Mouse (Mus musculus) heart, postnatal 14 days (tissue): ENCODE data around the gene Lonp2. TPM values are rescaled to one million over a fixed set of nuclear protein-coding genes. Genes with fewer than 3 reads are reported as not detected.

Experiments used
- DNase-seq, 2 experiments: peaks; one replicate each; pipeline ENCODE4 v3.0.0; 2021 to 2022
- intact Hi-C: fragments of 180-260 bp; cut with DNase I; formaldehyde crosslinking; loops from one replicate; pipeline ENCODE4 v1.15.1; 2025
- total RNA-seq, 2 experiments: library from RNA; stranded (reverse); gene quantifications; 2 replicates each; pipeline ENCODE4 v1.2.3; 2021

Gene Lonp2
- total RNA-seq, 2 experiments from 2014 or later = 60.2 to 62.4 TPM

DNA sequence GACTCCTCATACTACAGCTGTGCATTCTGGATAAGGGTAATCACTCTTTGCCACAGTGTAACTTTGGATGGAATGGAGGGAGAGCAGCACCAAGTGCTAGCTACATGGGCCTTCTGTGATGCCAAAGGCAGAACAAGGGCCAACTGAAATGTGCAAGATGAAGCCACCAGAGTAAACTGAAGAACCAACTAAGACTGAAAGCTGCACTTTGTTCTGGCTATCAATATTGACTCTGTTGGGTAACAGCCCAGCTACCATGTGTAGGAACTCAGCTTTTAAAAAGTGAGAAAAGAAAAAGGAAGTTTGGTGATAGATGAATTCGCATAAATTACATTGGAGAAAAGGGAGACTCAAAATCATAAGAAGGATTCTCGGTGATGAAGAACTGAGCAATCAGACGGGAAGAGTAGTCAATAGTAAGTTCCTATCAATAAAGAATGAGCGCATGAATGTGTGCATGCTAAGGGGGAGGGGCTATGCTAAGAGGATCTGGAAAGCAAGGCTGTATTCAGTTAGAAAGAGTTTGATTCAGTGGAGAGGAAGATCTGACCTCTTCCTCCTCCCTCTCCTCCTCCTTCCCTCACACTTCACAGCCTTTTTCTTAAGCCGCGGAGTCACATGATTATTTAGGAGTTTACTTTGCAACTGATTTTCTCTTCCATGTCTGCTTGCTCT is 8.6 kb upstream of the Lonp2 start:
- intact Hi-C loops = no loop called here
- DNase-seq = no peak

- no peak for DNase-seq
- intact Hi-C loops = no loop called here
Observed at GRCm38 (mm10) chr8:86617759-86618387, 6.0 kb upstream of the Lonp2 start.

GRCm38 (mm10) chr8:86623551-86623910 is 312 bp upstream of the Lonp2 start:
- intact Hi-C loops = no loop called here
- DNase-seq = no peak

DNA sequence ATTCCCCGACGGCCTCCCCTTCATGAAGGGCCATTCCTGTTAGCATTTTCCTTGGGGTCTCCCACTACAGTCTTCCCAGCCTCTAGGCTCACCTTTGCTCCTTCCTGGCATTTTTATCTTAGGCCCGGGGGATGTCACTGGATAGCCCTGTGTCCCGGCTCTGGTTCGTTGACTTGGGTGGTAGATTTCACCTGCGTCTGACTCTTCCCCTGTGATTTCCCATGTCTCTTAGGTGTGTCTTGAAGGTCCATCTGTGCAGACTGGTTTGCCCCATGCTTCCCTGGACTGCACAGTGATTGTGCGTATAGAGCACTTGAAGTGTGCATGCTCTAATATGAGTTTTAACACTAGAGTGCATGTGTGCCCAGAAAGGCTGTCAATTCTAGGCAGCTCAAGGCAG is 1.1 kb downstream of the Lonp2 start:
- intact Hi-C loops = loop anchor here (5.0 kb wide), 1 partner anchor 117 kb away; no protein-coding TSS in a partner anchor
- no peak for DNase-seq

DNA sequence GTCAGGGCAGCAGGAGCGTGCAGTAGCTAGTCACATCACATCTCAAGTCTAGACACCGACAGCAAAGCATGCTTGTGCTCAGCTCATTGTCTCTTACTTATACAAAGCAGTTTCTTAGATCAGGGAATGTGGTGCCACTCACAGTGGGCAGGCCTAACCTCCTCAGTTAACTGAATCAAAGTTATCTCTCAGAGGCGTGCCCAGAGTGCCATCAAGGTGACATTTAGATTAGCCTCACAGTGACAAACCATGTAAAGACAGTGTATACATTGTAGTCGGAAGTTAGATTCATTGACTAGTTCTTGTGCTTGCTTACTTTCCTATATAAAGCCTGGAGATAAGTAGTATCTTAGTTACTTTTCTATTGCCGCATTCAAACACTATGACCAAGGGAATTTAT is 6.4 kb downstream of the Lonp2 start:
- intact Hi-C loops = no loop called here
- no peak for DNase-seq

DNA sequence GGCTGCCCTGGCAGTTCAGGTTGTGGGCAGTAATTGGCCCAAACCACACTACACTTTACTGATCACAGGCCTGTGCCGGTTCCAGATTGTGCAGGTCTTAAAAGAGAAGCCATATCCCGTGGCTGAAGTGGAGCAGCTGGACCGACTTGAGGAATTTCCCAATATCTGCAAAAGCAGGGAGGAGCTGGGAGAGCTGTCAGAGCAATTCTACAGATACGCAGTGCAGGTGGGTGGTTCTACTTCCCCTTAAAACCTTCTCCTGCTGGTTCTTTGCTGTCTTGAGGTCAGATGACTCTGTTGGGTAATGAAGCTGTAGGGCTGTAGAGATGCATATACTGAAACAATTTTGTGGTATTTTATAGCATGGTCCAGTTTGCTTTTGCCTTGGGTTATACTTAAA is 7.6 kb downstream of the Lonp2 start:
- DNase-seq = no peak
- intact Hi-C loops = no loop called here

DNA sequence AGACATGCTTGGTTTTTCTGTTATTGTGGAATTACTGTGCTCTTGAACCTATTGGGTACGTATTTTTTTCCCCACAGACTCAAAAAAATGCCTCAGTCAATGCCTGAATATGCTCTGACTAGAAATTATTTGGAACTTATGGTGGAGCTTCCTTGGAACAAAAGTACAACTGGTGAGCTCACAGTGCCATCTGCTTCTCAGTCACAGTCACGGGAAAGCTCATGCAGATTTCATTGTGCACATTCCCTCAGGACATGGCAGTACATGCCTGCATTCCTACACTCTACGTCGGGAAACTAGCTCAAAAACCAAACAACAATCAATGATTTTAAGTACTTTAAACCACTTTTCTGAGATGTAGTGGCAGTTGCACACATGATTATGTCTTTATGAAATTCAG is 14.0 kb downstream of the Lonp2 start:
- intact Hi-C loops = no loop called here
- no peak for DNase-seq

DNA sequence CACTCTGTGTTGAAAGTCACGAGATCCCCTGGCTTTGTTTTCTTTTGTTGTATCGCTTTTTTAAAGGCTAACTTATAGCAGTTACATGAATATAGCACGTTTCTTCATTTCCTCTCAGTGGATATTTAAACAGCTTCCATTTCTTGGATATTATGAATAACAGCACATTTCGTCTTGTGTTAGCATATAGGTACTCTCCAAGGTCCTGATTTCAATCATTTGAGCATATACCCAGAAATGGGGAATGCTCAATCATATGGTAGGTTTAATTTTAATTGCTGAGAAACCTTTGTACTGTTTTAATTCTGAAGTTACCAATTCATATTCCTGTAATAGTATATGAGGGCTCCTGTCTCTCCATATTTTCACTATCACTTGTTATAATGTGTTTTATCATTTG is 15.1 kb downstream of the Lonp2 start:
- intact Hi-C loops = no loop called here
- no peak for DNase-seq

DNA sequence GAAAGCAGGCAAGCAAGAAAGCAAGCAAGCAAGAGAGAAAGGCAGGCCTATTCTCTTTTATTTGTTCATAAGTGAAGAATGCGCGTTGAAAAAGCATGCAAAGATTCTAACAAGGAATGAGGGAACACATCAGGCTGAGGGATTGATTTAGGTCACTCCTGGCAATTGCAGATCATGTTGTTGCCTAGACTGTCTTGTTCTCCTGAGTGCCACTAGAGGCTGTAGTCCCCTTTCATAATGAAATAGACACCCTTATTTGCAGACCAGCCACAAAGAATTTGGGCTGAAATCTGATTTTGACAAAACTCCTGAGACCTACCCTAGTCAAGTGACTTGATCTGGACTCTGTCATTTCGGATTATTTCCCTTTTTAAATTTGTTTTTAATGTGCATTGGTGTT is 18.8 kb downstream of the Lonp2 start:
- DNase-seq = no peak
- intact Hi-C loops = loop anchor here (2.0 kb wide), 1 partner anchor 260 kb away; no protein-coding TSS in a partner anchor

GRCm38 (mm10) chr8:86644661-86645060 is 20.8 kb downstream of the Lonp2 start:
- intact Hi-C loops = loop anchor here (5.0 kb wide), 1 partner anchor 198 kb away; no protein-coding TSS in a partner anchor
- DNase-seq = no peak

- intact Hi-C loops = loop anchor here (5.0 kb wide), 1 partner anchor 195 kb away; no protein-coding TSS in a partner anchor
- no peak for DNase-seq
Observed at GRCm38 (mm10) chr8:86647771-86648170, 23.9 kb downstream of the Lonp2 start.

DNA sequence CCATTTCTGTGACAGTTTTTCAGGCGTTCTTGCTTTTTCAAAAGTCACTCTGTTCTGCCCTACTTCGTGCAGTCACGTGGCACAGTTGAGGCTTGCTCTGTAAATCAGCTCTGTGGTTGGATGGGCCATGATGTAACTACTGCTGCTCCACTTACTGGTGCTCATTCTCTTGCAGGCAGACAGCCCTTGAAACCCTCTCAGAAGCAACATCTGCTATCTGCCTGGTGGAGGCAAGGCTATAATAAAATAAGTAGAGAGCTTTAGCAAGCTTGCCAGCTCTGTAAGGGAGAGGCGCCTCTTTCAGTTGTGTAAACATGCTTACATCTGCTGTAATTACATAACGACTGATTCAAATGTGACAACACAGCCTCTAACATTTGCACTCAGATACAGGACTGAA is 27.6 kb downstream of the Lonp2 start:
- intact Hi-C loops = no loop called here

DNA sequence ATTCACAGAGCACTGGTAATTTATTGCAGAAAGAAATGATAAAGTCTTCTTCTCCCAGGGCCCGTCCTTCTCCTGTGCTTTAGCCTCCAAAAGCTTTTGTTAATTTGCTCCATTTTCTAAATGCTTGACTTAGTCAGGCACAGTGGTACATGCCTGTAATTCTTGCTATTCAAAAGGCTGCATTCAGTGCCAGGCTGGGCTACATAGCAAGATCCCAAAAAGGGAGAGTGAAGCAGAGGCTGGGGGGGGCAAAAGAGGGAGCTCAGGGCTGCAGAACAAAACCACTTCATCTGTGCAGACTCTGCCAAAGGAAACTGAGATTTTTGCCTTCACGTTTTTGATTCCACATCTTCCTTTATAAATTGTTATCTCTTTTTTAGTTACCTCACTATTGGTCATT is 28.7 kb downstream of the Lonp2 start:
- intact Hi-C loops = no loop called here
- no peak for DNase-seq

More for the DNA sequence above, 27.6 kb downstream of the Lonp2 start:
- DNase-seq = no peak

DNA sequence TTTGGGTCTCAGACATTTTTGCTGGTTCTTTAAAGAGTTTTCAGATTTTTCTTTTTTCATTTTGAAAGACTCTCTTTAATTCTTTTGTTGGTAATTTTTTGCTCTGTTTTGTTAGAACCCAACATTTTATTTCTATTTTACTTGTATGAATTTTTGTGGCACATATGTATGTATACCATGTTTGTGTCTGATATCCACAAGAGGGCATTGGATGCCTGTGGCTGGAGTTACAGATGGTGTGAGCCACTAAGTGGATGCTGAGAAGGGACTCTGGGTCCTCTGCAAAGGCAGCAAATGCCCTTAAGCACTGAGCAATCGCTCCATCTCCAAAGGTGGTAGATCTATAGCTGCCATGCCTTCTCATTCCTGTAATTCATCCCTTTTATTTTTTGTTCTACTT is 30.7 kb downstream of the Lonp2 start:
- DNase-seq = no peak
- intact Hi-C loops = no loop called here

- DNase-seq = no peak
- intact Hi-C loops = no loop called here
Observed at GRCm38 (mm10) chr8:86668750-86669149, 44.9 kb downstream of the Lonp2 start.

DNA sequence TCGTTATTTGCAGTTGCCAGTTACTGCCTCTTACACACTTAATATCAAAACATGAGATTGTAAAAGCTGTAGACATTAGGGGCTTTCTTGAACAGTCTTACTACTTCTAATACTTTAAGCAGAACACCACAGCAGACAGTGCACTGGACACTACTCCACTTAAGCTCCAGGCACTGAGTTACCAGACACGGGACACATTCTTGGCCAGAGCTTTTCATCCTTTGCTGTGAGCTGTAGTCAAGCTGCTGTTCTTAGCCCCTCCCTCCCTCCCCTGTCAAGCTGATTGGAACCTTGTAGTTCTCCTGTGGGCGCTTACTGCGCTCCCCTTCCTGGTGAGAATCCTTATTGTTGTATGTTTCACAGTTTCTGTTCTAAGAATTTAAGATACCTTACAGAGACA is 45.4 kb downstream of the Lonp2 start:
- DNase-seq = no peak
- intact Hi-C loops = no loop called here

- no peak for DNase-seq
- intact Hi-C loops = no loop called here
Observed at GRCm38 (mm10) chr8:86686629-86687028, 62.8 kb downstream of the Lonp2 start.

- intact Hi-C loops = no loop called here
- DNase-seq = no peak
Observed at GRCm38 (mm10) chr8:86692107-86692506, 68.3 kb downstream of the Lonp2 start.

DNA sequence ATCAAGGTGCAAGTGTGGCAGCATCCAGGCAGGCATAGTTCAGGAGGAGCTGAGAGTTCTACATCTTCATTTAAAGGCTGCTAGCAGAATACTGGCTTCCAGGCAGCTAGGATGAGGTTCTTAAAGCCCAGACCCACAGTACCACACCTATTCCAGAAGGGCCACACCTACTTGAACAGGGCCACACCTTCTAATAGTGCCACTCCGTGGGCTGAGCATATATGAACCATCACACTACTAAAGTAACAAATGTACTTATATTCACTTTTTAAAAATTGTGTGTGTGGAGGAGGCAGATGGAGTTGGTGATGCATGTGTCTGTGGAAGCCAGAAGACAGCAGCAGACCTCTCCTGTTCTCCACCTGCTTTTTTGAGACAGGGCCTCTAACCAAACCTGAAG is 70.2 kb downstream of the Lonp2 start:
- intact Hi-C loops = no loop called here
- no peak for DNase-seq

GRCm38 (mm10) chr8:86695703-86696102 is 71.9 kb downstream of the Lonp2 start:
- intact Hi-C loops = no loop called here
- DNase-seq = no peak

- intact Hi-C loops = no loop called here
- no peak for DNase-seq
Observed at GRCm38 (mm10) chr8:86698811-86699421, 75.1 kb downstream of the Lonp2 start.

GRCm38 (mm10) chr8:86699471-86699870 is 75.6 kb downstream of the Lonp2 start:
- intact Hi-C loops = no loop called here

More at GRCm38 (mm10) chr8:86699471-86699870, 75.6 kb downstream of the Lonp2 start:
- no peak for DNase-seq
